In the genomic region with DNA sequence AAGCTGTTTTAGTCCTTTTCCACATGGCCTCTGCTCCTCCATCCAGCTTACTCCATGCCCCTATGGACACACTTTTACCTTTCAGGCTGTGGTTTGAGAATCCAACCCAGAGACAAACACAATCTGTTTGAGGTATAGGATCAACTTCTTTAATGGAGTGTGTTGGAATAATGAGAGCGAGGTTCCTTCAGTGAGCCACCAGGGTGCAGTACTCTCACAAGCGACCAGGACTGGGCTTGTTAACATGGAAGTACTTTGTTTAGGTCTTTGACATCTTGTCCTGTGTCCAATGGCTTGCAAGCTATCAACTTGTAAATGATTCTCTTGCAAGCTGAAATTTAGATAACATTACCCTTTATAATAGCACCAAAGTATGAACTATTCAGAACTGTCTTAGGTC, we compare ENCODE assay signal across 14 mouse cellular contexts.
DNase-seq lines count a peak whose midpoint lies in the region; ATAC-seq and TF ChIP-seq lines count a peak whose summit lies in the region.
"Had no signal": no experiment of that assay in that cellular context is flagged by ENCODE, and none has a peak within 500 bp of the region (broad histone marks: within the 10 kb centered on the region; RNA-seq: fewer than 3 reads in every experiment).

No protein-coding gene starts in this region.

- TF ChIP-seq CTCF in E14TG2a.4 (conservative IDR thresholded peaks at IDR 0.05; ENCODE audit: low read length), result peak; percentile 28

- no peaks in the 10 kb centered on the region for H3K27me3 ChIP-seq in E14TG2a.4 (ENCODE audit: insufficient read depth, low read length)
- H3K27me3 ChIP-seq: liver, embryonic 13.5 days had no signal

- 0 out of 2 replicates have a peak, but pooled peaks cover 2% of the 10 kb centered on the region for H3K4me1 ChIP-seq in E14TG2a.4 (replicated peaks; ENCODE audit: low read depth, low read length)
- H3K4me1 ChIP-seq: liver, embryonic 13.5 days had no signal

- H3K36me3 ChIP-seq in E14TG2a.4 (ENCODE audit: insufficient read depth, low read length), result no peaks in the 10 kb centered on the region
- H3K36me3 ChIP-seq: liver, embryonic 13.5 days; midbrain, embryonic 13.5 days had no signal

- DNase-seq in CD4-positive, CD25-positive, alpha-beta regulatory T cell, adult 2 months (ENCODE audit: low read depth, low spot score), result peak; percentile 9
- peak; percentile 27 to 42 for DNase-seq in kidney, postnatal 4 days
- no peak for DNase-seq in kidney, postnatal 14 days
- peak; percentile 62 for DNase-seq in embryo, embryonic 10.5 days (ENCODE audit: low spot score)
- no peak for DNase-seq in spleen, adult 18-20 months
- no peak for DNase-seq in c-Kit-positive CD71-positive TER-119-positive erythroid progenitor cells, embryonic 14.5 days (ENCODE audit: low spot score)
- DNase-seq: cerebellum, adult 8-10 months; kidney, adult 11 months; layer of hippocampus, postnatal 36 days; liver, embryonic 13.5 days; thymus, postnatal 14 days had no signal

- no peaks in the 10 kb centered on the region for H3K9me3 ChIP-seq in E14TG2a.4 (ENCODE audit: low read length)
- H3K9me3 ChIP-seq: liver, embryonic 13.5 days; midbrain, embryonic 13.5 days had no signal

- ATAC-seq in CD4-positive, CD25-positive, alpha-beta regulatory T cell, adult 4 months, result no peak
- ATAC-seq: midbrain, embryonic 13.5 days had no signal

- no peak overlapping the region for H3K4me3 ChIP-seq in E14TG2a.4 (replicated peaks; ENCODE audit: low read length)
- H3K4me3 ChIP-seq: liver, embryonic 13.5 days; midbrain, embryonic 13.5 days had no signal

Comparison
In these comparisons a context has a peak if more than half of its experiments do, and no peak if none do; other contexts are left out.
1. DNase-seq: peak in CD4-positive, CD25-positive, alpha-beta regulatory T cell, adult 2 months (single experiment), kidney, postnatal 4 days (2 of 2) and embryo, embryonic 10.5 days (single experiment); none in kidney, postnatal 14 days (single experiment), spleen, adult 18-20 months (0 of 2) and c-Kit-positive CD71-positive TER-119-positive erythroid progenitor cells, embryonic 14.5 days (single experiment).